Mouse (Mus musculus): ENCODE measurements around the gene Spryd3.
"Not testable (repeated sequence)": the region's sequence is repeated elsewhere in the genome, so short reads cannot be mapped to it uniquely, and the experiment has no call there.

Spryd3 gene

GRCm38 (mm10) chr15:102099771-102100160 lies 36.3 kb downstream of the Spryd3 start:
- DNase-seq (ENCODE audit: low spot score in 2 of 2): no peak

GRCm38 (mm10) chr15:102099260-102099659 lies 36.8 kb downstream of the Spryd3 start:
- DNase-seq (ENCODE audit: low spot score in 2 of 2): peak in 1 of 2 experiments; percentile 36

GRCm38 (mm10) chr15:102097991-102098555 lies 38.0 kb downstream of the Spryd3 start:
- peak; percentile 76 to 77 for DNase-seq (ENCODE audit: low spot score in 2 of 2)

GRCm38 (mm10) chr15:102097147-102097915 lies 38.7 kb downstream of the Spryd3 start:
- DNase-seq (ENCODE audit: low spot score in 2 of 2): peak; percentile 76 to 81

- no peak for DNase-seq (ENCODE audit: low spot score in 2 of 2)
Observed at GRCm38 (mm10) chr15:102094988-102095387, 41.0 kb downstream of the Spryd3 start.

DNA sequence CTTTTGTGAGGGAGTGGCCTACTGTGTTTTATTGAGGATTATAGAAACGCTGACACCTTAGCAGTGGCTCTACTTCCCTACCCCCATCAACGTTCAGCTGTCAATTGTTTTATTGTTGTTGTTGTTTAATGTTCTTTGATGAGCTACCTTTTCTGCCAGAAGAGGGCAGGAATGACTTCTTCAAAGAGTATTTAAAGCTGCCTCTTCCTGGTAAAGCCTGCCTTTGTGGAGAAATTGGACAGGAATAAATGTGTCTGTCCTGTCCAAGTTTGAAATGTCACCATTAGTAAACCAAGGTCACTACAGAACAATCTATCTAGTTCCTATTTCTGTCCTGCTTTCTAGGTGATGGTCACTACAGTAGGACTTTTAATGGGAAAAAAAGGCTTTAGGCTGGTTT lies 41.9 kb downstream of the Spryd3 start:
- no peak for DNase-seq (ENCODE audit: low spot score in 2 of 2)

GRCm38 (mm10) chr15:102092222-102092621 lies 43.8 kb downstream of the Spryd3 start:
- no peak for DNase-seq (ENCODE audit: low spot score in 2 of 2)

DNA sequence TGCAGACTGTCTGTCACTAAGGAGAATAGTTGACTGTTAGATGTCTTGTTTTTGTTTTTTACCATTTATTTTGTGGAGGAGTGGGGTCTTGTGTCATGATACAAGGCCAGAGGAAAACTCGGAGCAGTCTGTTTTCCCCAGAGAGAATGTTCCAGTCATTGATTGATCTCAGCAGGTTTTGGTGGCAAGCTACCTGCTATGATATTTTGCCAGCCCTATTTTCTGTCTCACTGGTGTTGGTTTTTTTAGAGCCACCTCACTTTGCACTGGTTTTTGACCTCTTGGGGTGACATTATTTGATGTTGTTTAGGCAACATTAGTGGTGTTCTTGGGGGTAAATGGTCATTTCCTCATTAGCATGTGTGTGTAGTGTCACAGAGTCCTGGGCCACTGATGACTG lies 44.3 kb downstream of the Spryd3 start:
- DNase-seq (ENCODE audit: low spot score in 2 of 2): no peak

GRCm38 (mm10) chr15:102091063-102091679 lies 44.9 kb downstream of the Spryd3 start:
- DNase-seq (ENCODE audit: low spot score in 2 of 2): peak in 1 of 2 experiments; percentile 19

DNA sequence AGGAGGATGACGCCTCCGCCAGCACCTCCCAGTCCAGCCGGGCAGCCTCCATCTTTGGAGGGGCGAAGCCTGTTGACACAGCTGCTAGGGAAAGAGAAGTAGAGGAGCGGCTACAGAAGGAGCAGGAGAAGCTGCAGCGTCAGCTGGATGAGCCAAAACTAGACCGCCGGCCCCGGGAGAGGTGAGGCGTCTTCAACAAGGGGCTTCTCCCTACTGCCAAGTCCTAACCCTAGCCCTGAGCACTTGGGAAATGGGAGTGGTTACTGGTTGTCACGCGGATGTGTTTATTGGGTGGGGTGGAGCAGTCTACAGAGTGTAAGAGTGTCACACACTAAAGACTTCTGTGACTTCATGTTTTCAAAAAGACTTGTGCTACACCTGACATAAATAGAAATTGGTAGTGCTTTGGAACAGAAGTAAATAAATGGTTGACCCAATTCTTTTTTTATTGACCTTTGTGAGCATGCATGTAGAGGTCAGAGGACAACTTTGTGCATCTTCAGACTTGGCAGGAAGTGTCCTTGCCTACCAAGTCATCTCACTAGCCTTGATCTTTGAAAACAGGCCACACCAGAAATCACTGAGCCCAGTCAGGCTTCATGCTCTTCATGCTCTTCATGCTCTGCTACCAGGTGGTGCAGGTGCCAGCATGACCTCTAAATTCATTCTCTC lies 46.0 kb downstream of the Spryd3 start:
- DNase-seq (ENCODE audit: low spot score in 2 of 2): no peak

DNA sequence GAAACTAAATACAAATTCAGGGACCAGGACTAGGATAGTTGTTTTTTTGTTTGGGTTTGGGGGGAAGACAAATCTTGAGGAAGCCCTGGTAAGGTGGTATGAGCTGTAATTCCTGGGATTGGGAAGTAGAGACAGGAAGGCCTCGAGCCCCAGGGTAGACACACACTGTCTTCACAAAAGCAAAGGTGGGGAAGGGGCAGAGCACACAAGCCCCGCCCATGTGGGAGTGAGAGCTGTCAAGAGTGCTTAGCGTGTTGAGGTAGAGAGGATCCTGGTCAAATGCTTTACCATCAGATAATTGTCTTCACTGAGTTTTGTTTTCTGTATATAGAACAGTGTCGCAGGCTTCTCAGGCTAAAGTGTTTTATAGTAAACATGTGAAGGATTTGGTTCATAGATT lies 53.0 kb downstream of the Spryd3 start:
- DNase-seq (ENCODE audit: low spot score in 2 of 2): no peak

GRCm38 (mm10) chr15:102082148-102082547 lies 53.9 kb downstream of the Spryd3 start:
- no peak for DNase-seq (ENCODE audit: low spot score in 2 of 2)

DNA sequence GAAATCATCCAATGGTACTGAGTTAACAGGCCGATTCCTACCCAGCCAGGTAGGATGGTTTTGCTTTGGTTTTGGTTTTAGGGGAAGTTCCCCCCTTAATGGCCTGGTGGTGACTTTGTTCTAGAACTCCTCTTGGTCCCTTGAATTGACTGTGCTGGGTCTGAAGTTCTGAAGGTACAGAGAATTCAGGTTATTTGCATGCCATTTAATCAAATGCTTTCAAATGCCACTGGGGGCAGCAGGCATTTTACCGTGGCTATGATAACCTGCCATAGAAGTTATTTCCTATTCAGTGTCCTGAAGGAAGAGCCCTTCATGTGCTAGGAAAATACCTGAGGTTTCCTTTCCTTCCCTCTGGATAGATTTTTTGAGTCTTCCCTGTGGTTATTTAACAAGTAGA lies 55.6 kb downstream of the Spryd3 start:
- no peak for DNase-seq (ENCODE audit: low spot score in 2 of 2)

- not testable (repeated sequence) for DNase-seq (ENCODE audit: low spot score in 2 of 2)
Observed at GRCm38 (mm10) chr15:102079924-102080323, 56.1 kb downstream of the Spryd3 start.

DNA sequence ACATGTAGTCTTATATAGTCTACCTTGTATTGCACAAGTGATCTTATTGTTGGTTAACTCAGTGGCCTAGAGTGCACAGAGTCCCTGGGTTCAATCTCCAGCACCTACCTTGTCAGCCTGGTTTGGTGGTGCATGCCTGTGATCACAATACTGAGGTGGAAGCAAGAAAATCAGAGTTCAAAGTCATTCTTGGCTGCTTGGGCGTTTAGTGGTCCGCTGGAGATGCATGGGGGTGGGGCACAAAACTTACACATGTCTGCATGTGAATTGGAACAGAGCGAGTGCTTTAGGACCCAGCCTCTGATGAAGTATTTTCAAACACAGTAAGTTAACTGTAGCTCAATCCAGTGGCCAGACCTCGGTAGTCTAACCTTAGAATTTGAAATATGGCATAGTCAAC lies 56.8 kb downstream of the Spryd3 start:
- no peak for DNase-seq (ENCODE audit: low spot score in 2 of 2)

- DNase-seq (ENCODE audit: low spot score in 2 of 2): no peak
Observed at GRCm38 (mm10) chr15:102077111-102077677, 58.8 kb downstream of the Spryd3 start.

- no peak for DNase-seq (ENCODE audit: low spot score in 2 of 2)
Observed at GRCm38 (mm10) chr15:102074876-102075585, 61.0 kb downstream of the Spryd3 start.

GRCm38 (mm10) chr15:102074070-102074731 lies 61.8 kb downstream of the Spryd3 start:
- DNase-seq (ENCODE audit: low spot score in 2 of 2): peak; percentile 53 to 59

DNA sequence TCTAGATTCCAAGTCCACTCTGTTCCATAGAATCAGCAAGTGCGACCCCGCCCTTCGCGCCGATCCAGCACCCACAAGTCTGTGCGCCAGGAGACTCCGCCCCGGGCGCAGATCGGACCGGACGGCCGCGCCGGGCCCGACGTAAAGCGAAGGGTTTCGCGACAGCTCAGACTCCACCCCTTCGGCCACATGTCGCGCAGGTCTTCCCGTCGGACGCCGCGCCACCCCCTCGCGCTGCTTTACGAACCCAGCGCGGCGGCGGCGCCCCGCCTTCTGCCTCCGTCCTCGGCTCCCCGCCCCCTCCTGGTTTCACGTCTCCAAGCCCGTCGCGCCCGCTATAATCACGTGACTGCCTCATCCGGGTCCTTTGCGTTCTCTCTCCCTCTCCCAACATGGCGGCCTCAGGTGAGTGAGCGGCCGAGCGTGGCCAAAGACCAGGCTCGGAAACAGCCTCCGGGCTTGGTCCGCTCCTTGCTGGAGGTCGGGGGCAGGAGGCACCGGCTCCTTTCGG lies 62.4 kb downstream of the Spryd3 start, which contains the start of gene Eif4b:
Eif4b (plus strand) TSS at position 215 of the 511 bp plus-strand sequence.
- DNase-seq (ENCODE audit: low spot score in 2 of 2): peak; percentile 98 to 99

DNA sequence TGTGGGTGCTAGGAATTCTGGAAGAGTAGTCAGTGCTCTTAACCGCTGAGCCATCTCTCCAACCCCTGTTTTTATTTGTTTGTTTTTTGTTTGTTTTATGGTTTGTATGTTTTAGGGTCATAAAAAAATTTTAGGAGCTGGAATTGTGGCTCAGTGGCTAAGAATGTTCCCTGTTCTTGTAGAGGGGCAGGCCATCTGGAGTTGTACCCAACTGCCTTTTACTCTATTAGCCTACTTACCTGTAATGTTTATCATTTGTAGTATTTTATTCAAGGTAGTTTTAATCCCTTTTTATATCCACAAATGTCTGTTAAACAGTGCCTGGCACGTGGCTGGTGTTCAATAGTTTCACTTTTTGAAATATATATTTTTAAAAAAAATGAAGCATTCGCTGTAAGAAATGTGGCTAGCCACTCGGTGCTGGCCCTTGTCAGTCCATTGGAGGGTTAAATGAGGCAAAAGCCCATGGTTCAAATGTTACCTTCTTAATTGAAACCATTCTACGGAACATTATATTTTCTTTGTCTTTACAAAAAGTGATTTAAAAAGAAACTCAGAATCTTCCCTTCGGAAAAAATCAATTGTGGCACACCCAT lies 63.0 kb downstream of the Spryd3 start:
- DNase-seq (ENCODE audit: low spot score in 2 of 2): no peak

All from heart, adult 9 months (tissue).